Mouse (Mus musculus) intestine, embryonic 16.5 days (tissue): ENCODE measurements around the gene Crebl2. TPM values are rescaled to one million over a fixed set of nuclear protein-coding genes. Genes with fewer than 3 reads are reported as not detected.

Experiments used
- ATAC-seq: fragments of 200-750 bp; cut with Nextera tagmentation; 2 replicates; pipeline ENCODE4 v1.8.0; 2017; ENCODE audit warnings: moderate TSS enrichment, moderate library complexity
- H3K27ac ChIP-seq: fragments of 300-500 bp; sonication (generic); 2 replicates; pipeline ENCODE4 v1.5.1; 2014; ENCODE audit warnings: mild to moderate bottlenecking, low read length
- H3K27me3 ChIP-seq: fragments of 300-500 bp; sonication (generic); replicated peaks from 2 replicates; pipeline ENCODE4 v1.6.1; 2014; ENCODE audit warnings: low read length, control low read depth, mixed read lengths; ENCODE audit not compliant: control insufficient read depth, insufficient read depth
- H3K36me3 ChIP-seq: fragments of 300-500 bp; sonication (generic); 2 replicates; pipeline ENCODE4 v1.6.1; 2014; ENCODE audit warnings: low read length, control low read depth; ENCODE audit not compliant: control insufficient read depth, insufficient read depth
- H3K4me1 ChIP-seq: fragments of 300-500 bp; sonication (generic); 2 replicates; pipeline ENCODE4 v1.6.1; 2014; ENCODE audit warnings: low read length, control low read depth, mixed read lengths; ENCODE audit not compliant: control insufficient read depth, insufficient read depth
- H3K4me2 ChIP-seq: fragments of 300-500 bp; sonication (generic); 2 replicates; pipeline ENCODE4 v1.6.1; 2014; ENCODE audit warnings: low read depth, low read length, control low read depth
- H3K4me3 ChIP-seq: fragments of 300-500 bp; sonication (generic); 2 replicates; pipeline ENCODE4 v1.5.1; 2014; ENCODE audit warnings: mild to moderate bottlenecking, low read length
- H3K9ac ChIP-seq: fragments of 300-500 bp; sonication (generic); 2 replicates; pipeline ENCODE4 v1.6.1; 2014; ENCODE audit warnings: low read depth, low read length
- H3K9me3 ChIP-seq: fragments of 300-500 bp; sonication (generic); 2 replicates; pipeline ENCODE4 v1.6.1; 2016; ENCODE audit warnings: low read length, control low read depth; ENCODE audit not compliant: control insufficient read depth
- WGBS: fragments of 180-500 bp; shearing (Covaris S2); extraction: QIAGEN DNeasy Blood & Tissue Kit; methylation state at CpG from one replicate; pipeline ENCODE4 v1.1.7; 2014; 5-methylcytosine and 5-hydroxymethylcytosine counted together
- polyA plus RNA-seq: library from polyadenylated mRNA; unstranded; fragments of >200 nt; fragmentation: Nextera tagmentation; extraction: Ambion mirVana; gene quantifications from 2 replicates; pipeline ENCODE4 v1.2.1, GENCODE M21; 2015

Crebl2 gene
- polyA plus RNA-seq, 1 experiment from 2014 or later: 3.6 TPM

DNA sequence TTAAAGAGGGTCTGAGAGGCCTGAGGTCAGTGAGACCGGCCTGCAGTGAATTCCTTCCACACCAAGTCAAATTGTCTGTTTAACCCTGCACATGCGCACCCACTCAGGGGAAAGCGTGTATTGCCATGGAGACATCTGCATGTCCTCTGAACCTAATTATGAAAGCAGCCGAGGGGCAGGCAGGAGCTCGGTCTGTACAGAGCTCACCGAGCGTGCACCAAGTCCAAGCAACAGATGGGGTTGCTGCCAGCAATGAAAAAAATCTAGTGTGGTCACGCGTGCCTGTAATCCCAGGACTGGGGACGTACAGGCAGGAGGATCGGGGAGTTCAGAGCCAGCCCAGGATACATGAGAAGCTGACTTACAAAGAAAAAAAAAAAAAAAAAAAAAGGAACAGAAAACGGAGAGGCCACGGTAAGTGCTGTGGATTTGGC lies 32.7 kb downstream of the Crebl2 start:
- Histone ChIP-seq H3K27ac (no peak overlapping the region; the same call in 1 of the 2 replicates), H3K9ac (no peak overlapping the region), H3K9me3 (no peaks in the 10 kb centered on the region), H3K27me3 (no peaks in the 10 kb centered on the region), H3K36me3 (no peaks in the 10 kb centered on the region), H3K4me3 (peak overlapping the region; percentile 29), H3K4me2 (peak overlapping the region; percentile 51), H3K4me1 (peaks cover 15% of the 10 kb centered on the region)
- WGBS: 25% methylated on average over 13 of the region's 13 CpGs
- peak; percentile 68 for ATAC-seq

- WGBS: under 1% methylated on average over 19 of the region's 19 CpGs
- H3K4me2 ChIP-seq: peak overlapping the region; percentile 51
Observed at GRCm38 (mm10) chr6:134863146-134863545, 33.2 kb downstream of the Crebl2 start.

GRCm38 (mm10) chr6:134866113-134866512 lies 36.2 kb downstream of the Crebl2 start:
- H3K4me2 ChIP-seq: no peak overlapping the region
- H3K4me3 ChIP-seq: no peak overlapping the region
- 92% methylated on average over 7 of the region's 7 CpGs for WGBS
- peaks cover 3% of the 10 kb centered on the region; the same call in 1 of the 2 replicates for H3K9me3 ChIP-seq
- peaks cover 9% of the 10 kb centered on the region for H3K4me1 ChIP-seq
- ATAC-seq: no peak
- no peaks in the 10 kb centered on the region for H3K27me3 ChIP-seq
- no peak overlapping the region for H3K27ac ChIP-seq
- H3K36me3 ChIP-seq: peaks cover 7% of the 10 kb centered on the region; the same call in 1 of the 2 replicates
- no peak overlapping the region for H3K9ac ChIP-seq

More at GRCm38 (mm10) chr6:134863146-134863545, 33.2 kb downstream of the Crebl2 start:
- no peak overlapping the region for H3K27ac ChIP-seq
- peak overlapping the region; percentile 29 for H3K4me3 ChIP-seq
- peak; percentile 85 for ATAC-seq
- H3K4me1 ChIP-seq: peaks cover 11% of the 10 kb centered on the region
- no peak overlapping the region for H3K9ac ChIP-seq
- H3K9me3 ChIP-seq: no peaks in the 10 kb centered on the region
- H3K36me3 ChIP-seq: no peaks in the 10 kb centered on the region
- H3K27me3 ChIP-seq: no peaks in the 10 kb centered on the region

- ATAC-seq: no peak
- Histone ChIP-seq H3K9me3 (peaks cover 3% of the 10 kb centered on the region; the same call in 1 of the 2 replicates), H3K4me3 (no peak overlapping the region), H3K9ac (no peak overlapping the region), H3K27ac (no peak overlapping the region), H3K4me1 (peaks cover 3% of the 10 kb centered on the region; the same call in 1 of the 2 replicates), H3K36me3 (peaks cover 7% of the 10 kb centered on the region; the same call in 1 of the 2 replicates), H3K4me2 (no peak overlapping the region), H3K27me3 (no peaks in the 10 kb centered on the region)
- 90% methylated on average over 3 of the region's 3 CpGs for WGBS
Observed at GRCm38 (mm10) chr6:134867325-134867724, 37.4 kb downstream of the Crebl2 start.

- H3K9me3 ChIP-seq: peaks cover 3% of the 10 kb centered on the region; the same call in 1 of the 2 replicates
- no peaks in the 10 kb centered on the region for H3K27me3 ChIP-seq
- H3K4me2 ChIP-seq: no peak overlapping the region
- peaks cover 7% of the 10 kb centered on the region; the same call in 1 of the 2 replicates for H3K36me3 ChIP-seq
- no peak overlapping the region for H3K27ac ChIP-seq
- WGBS: 90% methylated on average over 12 of the region's 12 CpGs
- H3K4me3 ChIP-seq: no peak overlapping the region
- no peaks in the 10 kb centered on the region for H3K4me1 ChIP-seq
- H3K9ac ChIP-seq: no peak overlapping the region
- ATAC-seq: no peak
Observed at GRCm38 (mm10) chr6:134870209-134870742, 40.3 kb downstream of the Crebl2 start.

DNA sequence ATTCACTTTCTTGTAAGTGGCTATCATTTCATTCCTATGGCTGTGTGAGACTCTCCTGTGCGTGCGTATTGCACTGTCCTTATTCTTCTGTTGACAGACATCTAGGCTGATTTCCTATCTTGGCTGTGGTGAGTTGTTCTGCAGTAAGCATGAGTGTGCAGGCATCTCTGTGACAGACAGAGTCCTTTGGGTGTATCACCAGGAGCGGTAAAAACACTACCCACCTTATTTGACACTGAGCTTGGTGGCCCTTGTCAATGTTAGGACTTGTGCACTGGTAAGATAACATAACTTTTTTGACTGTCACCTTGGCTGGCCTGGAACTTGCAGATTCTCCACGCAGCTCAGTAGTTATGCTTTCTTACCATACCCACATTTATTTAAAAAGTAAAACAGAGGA lies 40.9 kb downstream of the Crebl2 start:
- H3K4me1 ChIP-seq: no peaks in the 10 kb centered on the region
- H3K4me2 ChIP-seq: no peak overlapping the region
- H3K9ac ChIP-seq: no peak overlapping the region
- no peak overlapping the region for H3K4me3 ChIP-seq
- WGBS: 93% methylated on average over 4 of the region's 4 CpGs
- peaks cover 7% of the 10 kb centered on the region; the same call in 1 of the 2 replicates for H3K36me3 ChIP-seq
- ATAC-seq: no peak
- H3K27ac ChIP-seq: no peak overlapping the region
- no peaks in the 10 kb centered on the region for H3K27me3 ChIP-seq
- H3K9me3 ChIP-seq: peaks cover 3% of the 10 kb centered on the region; the same call in 1 of the 2 replicates

- Histone ChIP-seq H3K36me3 (peaks cover 7% of the 10 kb centered on the region; the same call in 1 of the 2 replicates), H3K9ac (no peak overlapping the region), H3K27me3 (no peaks in the 10 kb centered on the region), H3K27ac (no peak overlapping the region), H3K9me3 (peaks cover 3% of the 10 kb centered on the region; the same call in 1 of the 2 replicates), H3K4me2 (no peak overlapping the region), H3K4me1 (no peaks in the 10 kb centered on the region), H3K4me3 (no peak overlapping the region)
- 65% methylated on average over 2 of the region's 2 CpGs for WGBS
- no peak for ATAC-seq
Observed at GRCm38 (mm10) chr6:134872236-134872635, 42.3 kb downstream of the Crebl2 start.

GRCm38 (mm10) chr6:134873018-134873417 lies 43.1 kb downstream of the Crebl2 start:
- Histone ChIP-seq H3K4me2 (no peak overlapping the region), H3K36me3 (peaks cover 7% of the 10 kb centered on the region; the same call in 1 of the 2 replicates), H3K27me3 (no peaks in the 10 kb centered on the region), H3K9ac (no peak overlapping the region), H3K27ac (no peak overlapping the region), H3K4me3 (no peak overlapping the region), H3K4me1 (no peaks in the 10 kb centered on the region), H3K9me3 (peaks cover 3% of the 10 kb centered on the region; the same call in 1 of the 2 replicates)
- ATAC-seq: no peak
- 76% methylated on average over 2 of the region's 2 CpGs for WGBS

GRCm38 (mm10) chr6:134876795-134877194 lies 46.8 kb downstream of the Crebl2 start:
- no peak for ATAC-seq
- Histone ChIP-seq H3K27ac (no peak overlapping the region), H3K27me3 (no peaks in the 10 kb centered on the region), H3K4me1 (no peaks in the 10 kb centered on the region), H3K36me3 (no peaks in the 10 kb centered on the region), H3K4me3 (no peak overlapping the region), H3K4me2 (no peak overlapping the region), H3K9ac (no peak overlapping the region), H3K9me3 (no peaks in the 10 kb centered on the region)
- 71% methylated on average over 6 of the region's 6 CpGs for WGBS
